Mouse (Mus musculus) left cerebral cortex, postnatal 25 days (tissue): ENCODE measurements around the gene Diaph2. TPM values are rescaled to one million over a fixed set of nuclear protein-coding genes. Genes with fewer than 3 reads are reported as not detected.
A peak's percentile ranks its signal among the peaks of the same experiment; 100 is the strongest.

Experiments
- DNase-seq, 2 experiments: peaks; one replicate each; pipeline ENCODE4 v3.0.0; 2022; ENCODE audit warnings: low spot score in 2 of 2, mixed read lengths in 1 of 2
- intact Hi-C: fragments of 180-260 bp; cut with DNase I; formaldehyde crosslinking; loops from one replicate; pipeline ENCODE4 v1.15.1; 2025
- total RNA-seq, 2 experiments: library from RNA; stranded (reverse); gene quantifications; 2 replicates each; pipeline ENCODE4 v1.2.3; 2021

Gene Diaph2
- 10 to 100 TPM; 21.9 to 25.6 TPM for total RNA-seq

GRCm38 (mm10) chrX:129749571-129750061, at the start of gene Diaph2:
Gene Diaph2, plus strand, starts transcription at chrX:129749742.
- intact Hi-C loops, result no loop called here
- DNase-seq, result peak; percentile 66 to 76

GRCm38 (mm10) chrX:129701634-129702312, 47.8 kb upstream of the Diaph2 start:
- intact Hi-C loops, result no loop called here
- no peak for DNase-seq

- DNase-seq, result no peak
- intact Hi-C loops, result no loop called here
Measured at GRCm38 (mm10) chrX:129709656-129710055, 39.9 kb upstream of the Diaph2 start.

GRCm38 (mm10) chrX:129728717-129729220, 20.8 kb upstream of the Diaph2 start:
- no peak for DNase-seq
- intact Hi-C loops, result no loop called here

- intact Hi-C loops, result no loop called here
- DNase-seq, result no peak
Measured at GRCm38 (mm10) chrX:129736562-129736961, 13.0 kb upstream of the Diaph2 start.

GRCm38 (mm10) chrX:129739226-129739625, 10.3 kb upstream of the Diaph2 start:
- intact Hi-C loops, result no loop called here
- no peak for DNase-seq

- intact Hi-C loops, result no loop called here
- DNase-seq, result no peak
Measured at GRCm38 (mm10) chrX:129742981-129743380, 6.6 kb upstream of the Diaph2 start.

GRCm38 (mm10) chrX:129745976-129746375, 3.6 kb upstream of the Diaph2 start:
- no peak for DNase-seq
- intact Hi-C loops, result no loop called here

GRCm38 (mm10) chrX:129749102-129749501, 440 bp upstream of the Diaph2 start:
- DNase-seq, result no peak
- intact Hi-C loops, result no loop called here

GRCm38 (mm10) chrX:129750094-129750569, 590 bp downstream of the Diaph2 start:
- DNase-seq, result peak; percentile 7 to 22
- intact Hi-C loops, result no loop called here

- DNase-seq, result no peak
- intact Hi-C loops, result no loop called here
Measured at GRCm38 (mm10) chrX:129750606-129751005, 1.1 kb downstream of the Diaph2 start.

GRCm38 (mm10) chrX:129756606-129757005, 7.1 kb downstream of the Diaph2 start:
- intact Hi-C loops, result no loop called here
- no peak for DNase-seq

GRCm38 (mm10) chrX:129762649-129763048, 13.1 kb downstream of the Diaph2 start:
- intact Hi-C loops, result no loop called here
- no peak for DNase-seq

- intact Hi-C loops, result no loop called here
Measured at GRCm38 (mm10) chrX:129765378-129765777, 15.8 kb downstream of the Diaph2 start.

GRCm38 (mm10) chrX:129766811-129767210, 17.3 kb downstream of the Diaph2 start:
- intact Hi-C loops, result no loop called here

More at GRCm38 (mm10) chrX:129765378-129765777, 15.8 kb downstream of the Diaph2 start:
- peak; percentile 36 to 81 for DNase-seq

GRCm38 (mm10) chrX:129770625-129771024, 21.1 kb downstream of the Diaph2 start:
- intact Hi-C loops, result no loop called here
- DNase-seq, result peak in 1 of 2 experiments; percentile 49

More at GRCm38 (mm10) chrX:129766811-129767210, 17.3 kb downstream of the Diaph2 start:
- DNase-seq, result no peak

GRCm38 (mm10) chrX:129773556-129774255, 24.2 kb downstream of the Diaph2 start:
- peak in 1 of 2 experiments; percentile 49 for DNase-seq
- intact Hi-C loops, result no loop called here

- intact Hi-C loops, result no loop called here
- DNase-seq, result no peak
Measured at GRCm38 (mm10) chrX:129774478-129774877, 24.9 kb downstream of the Diaph2 start.

- DNase-seq, result no peak
- intact Hi-C loops, result no loop called here
Measured at GRCm38 (mm10) chrX:129776761-129777160, 27.2 kb downstream of the Diaph2 start.

- intact Hi-C loops, result no loop called here
- no peak for DNase-seq
Measured at GRCm38 (mm10) chrX:129777404-129777962, 27.9 kb downstream of the Diaph2 start.
